Mouse (Mus musculus) embryonic stem cell, embryonic (primary cell): Measurements from ENCODE around the gene Anks1b.

Experiments used
- CTCF ChIA-PET, 4 experiments: fragments of 300-600 bp in 2 of 4; fragments of 350-600 bp in 2 of 4; sonication (Branson Sonifier 250); formaldehyde crosslinking; loops; one replicate each; lab custom pipeline; 2022; ENCODE audit warnings: inconsistent platforms in 2 of 4; lab: Charles Lee
- POLR2A ChIA-PET, 4 experiments: fragments of 300-600 bp in 2 of 4; fragments of 350-600 bp in 2 of 4; sonication (Branson Sonifier 250); formaldehyde crosslinking; loops; one replicate each; lab custom pipeline; 2022; ENCODE audit warnings: antibody characterized with exemption in 4 of 4, inconsistent platforms in 1 of 4; lab: Charles Lee

Gene Anks1b

GRCm38 (mm10) chr10:90683813-90684212 is 810.5 kb downstream of the Anks1b start:
- CTCF ChIA-PET = no interaction called here
- POLR2A ChIA-PET = no interaction called here

- POLR2A ChIA-PET = no interaction called here
- CTCF ChIA-PET = interaction anchor here in 1 of 4 experiments (0.6 kb wide), 1 partner anchor 362 kb away, joined by 3 read pairs; no protein-coding TSS in a partner anchor
Measured at GRCm38 (mm10) chr10:90685367-90685766, 812.1 kb downstream of the Anks1b start.

GRCm38 (mm10) chr10:90688153-90688552 is 814.8 kb downstream of the Anks1b start:
- ChIA-PET CTCF (interaction anchor here in 3 of 4 experiments (0.6 to 1.0 kb wide), 6 partner anchors 11 to 1616 kb away, joined by 3 to 4 read pairs (median 4); no protein-coding TSS in a partner anchor), POLR2A (interaction anchor here in 1 of 4 experiments (0.6 kb wide), 2 partner anchors 25 to 1609 kb away, joined by 3 to 5 read pairs; no protein-coding TSS in a partner anchor)

- POLR2A ChIA-PET = interaction anchor here in 1 of 4 experiments (0.6 kb wide), 2 partner anchors 26 to 1608 kb away, joined by 3 to 5 read pairs; no protein-coding TSS in a partner anchor
- CTCF ChIA-PET = interaction anchor here in 3 of 4 experiments (0.6 to 1.0 kb wide), 7 partner anchors 11 to 1616 kb away, joined by 3 to 4 read pairs (median 3); no protein-coding TSS in a partner anchor
Measured at GRCm38 (mm10) chr10:90688696-90689252, 815.5 kb downstream of the Anks1b start.

- POLR2A ChIA-PET = no interaction called here
- CTCF ChIA-PET = interaction anchor here (0.5 to 2.5 kb wide), 19 partner anchors 9 to 1328 kb away, joined by 3 to 18 read pairs (median 4); no protein-coding TSS in a partner anchor
Measured at GRCm38 (mm10) chr10:90689854-90690513, 816.7 kb downstream of the Anks1b start.

- ChIA-PET POLR2A (no interaction called here), CTCF (interaction anchor here in 1 of 4 experiments (1.2 kb wide), 1 partner anchor 615 kb away, joined by 3 read pairs; no protein-coding TSS in a partner anchor)
Measured at GRCm38 (mm10) chr10:90696687-90697086, 823.4 kb downstream of the Anks1b start.

GRCm38 (mm10) chr10:90697413-90697812 is 824.1 kb downstream of the Anks1b start:
- ChIA-PET CTCF (interaction anchor here in 1 of 4 experiments (1.2 kb wide), 1 partner anchor 616 kb away, joined by 3 read pairs; no protein-coding TSS in a partner anchor), POLR2A (no interaction called here)

GRCm38 (mm10) chr10:90699211-90699610 is 825.9 kb downstream of the Anks1b start:
- CTCF ChIA-PET = interaction anchor here in 2 of 4 experiments (0.6 to 1.4 kb wide), 2 partner anchors 9 kb away, joined by 3 to 4 read pairs; no protein-coding TSS in a partner anchor
- POLR2A ChIA-PET = no interaction called here

- ChIA-PET CTCF (interaction anchor here in 1 of 4 experiments (1.4 kb wide), 1 partner anchor 15 kb away, joined by 6 read pairs; no protein-coding TSS in a partner anchor), POLR2A (no interaction called here)
Measured at GRCm38 (mm10) chr10:90704602-90705001, 831.3 kb downstream of the Anks1b start.

- ChIA-PET CTCF (no interaction called here), POLR2A (no interaction called here)
Measured at GRCm38 (mm10) chr10:90708822-90709601, 835.7 kb downstream of the Anks1b start.

GRCm38 (mm10) chr10:90709602-90709931 is 836.3 kb downstream of the Anks1b start:
- ChIA-PET CTCF (no interaction called here), POLR2A (no interaction called here)

GRCm38 (mm10) chr10:90717961-90718360 is 844.7 kb downstream of the Anks1b start:
- POLR2A ChIA-PET = interaction anchor here in 1 of 4 experiments (0.7 kb wide), 1 partner anchor 339 kb away, joined by 3 read pairs; no protein-coding TSS in a partner anchor
- CTCF ChIA-PET = interaction anchor here in 3 of 4 experiments (0.5 to 0.7 kb wide), 4 partner anchors 41 to 1781 kb away, joined by 3 to 7 read pairs (median 4); no protein-coding TSS in a partner anchor

GRCm38 (mm10) chr10:90718684-90719083 is 845.4 kb downstream of the Anks1b start:
- POLR2A ChIA-PET = no interaction called here
- CTCF ChIA-PET = interaction anchor here in 2 of 4 experiments (0.5 to 0.7 kb wide), 3 partner anchors 18 to 239 kb away, joined by 3 to 6 read pairs (median 3); no protein-coding TSS in a partner anchor

GRCm38 (mm10) chr10:90719996-90720395 is 846.7 kb downstream of the Anks1b start:
- POLR2A ChIA-PET = interaction anchor here in 1 of 4 experiments (0.5 to 0.8 kb wide), 3 partner anchors 115 to 467 kb away, joined by 3 to 4 read pairs (median 3); no protein-coding TSS in a partner anchor
- CTCF ChIA-PET = interaction anchor here in 2 of 4 experiments (0.6 to 0.7 kb wide), 2 partner anchors 426 to 439 kb away, joined by 3 read pairs; no protein-coding TSS in a partner anchor

- CTCF ChIA-PET = interaction anchor here in 2 of 4 experiments (1.0 to 1.1 kb wide), 2 partner anchors 311 kb away, joined by 3 to 4 read pairs; no protein-coding TSS in a partner anchor
- POLR2A ChIA-PET = no interaction called here
Measured at GRCm38 (mm10) chr10:90723071-90723494, 849.8 kb downstream of the Anks1b start.

GRCm38 (mm10) chr10:90723941-90724341 is 850.6 kb downstream of the Anks1b start:
- POLR2A ChIA-PET = no interaction called here
- CTCF ChIA-PET = no interaction called here

GRCm38 (mm10) chr10:90724931-90725330 is 851.6 kb downstream of the Anks1b start:
- ChIA-PET POLR2A (no interaction called here), CTCF (no interaction called here)
